Mouse (Mus musculus) heart, postnatal 0 days (tissue): ENCODE measurements at regions not wholly inside any gene's neighbourhood (a gene's known extent, or its start where the extent isn't known, plus 50 kb on each side); places are given as distances from the start of the nearest gene placed in this dataset.

Experiments
- CTCF ChIP-seq: IDR thresholded peaks from 2 replicates; pipeline ENCODE4 v1.5.1; 2016; ENCODE audit warnings: antibody characterized with exemption, control low read depth, low read depth
- EP300 ChIP-seq: IDR thresholded peaks from 2 replicates; pipeline ENCODE4 v1.6.1; 2016; ENCODE audit warnings: antibody characterized with exemption, low read depth

DNA sequence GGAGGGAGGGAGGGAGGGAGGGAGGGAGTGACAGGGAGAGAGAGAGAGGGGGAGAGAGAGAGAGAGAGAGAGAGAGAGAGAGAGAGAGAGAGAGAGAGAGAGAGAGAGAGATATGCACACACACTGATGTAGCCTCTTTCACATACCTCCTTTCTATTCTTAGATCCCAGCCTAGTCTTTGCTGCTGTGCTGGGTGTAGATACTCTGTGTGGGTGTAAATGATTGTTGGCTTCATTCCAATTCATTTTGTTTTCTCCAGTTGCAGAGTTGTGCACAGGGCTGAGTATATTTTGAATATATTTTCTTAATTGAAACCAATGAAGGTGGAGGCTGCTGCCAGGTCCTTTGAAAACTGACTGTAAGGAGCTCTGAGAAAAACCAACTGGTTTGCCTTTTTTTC lies 207.8 kb upstream of the Gm21961 start:
- TF ChIP-seq CTCF (no peak), EP300 (no peak)
